Mouse (Mus musculus) liver, embryonic 16.5 days (tissue): ENCODE measurements at regions not wholly inside any gene's neighbourhood (a gene's known extent, or its start where the extent isn't known, plus 50 kb on each side); places are given as distances from the start of the nearest gene placed in this dataset.

Source experiments
- ATAC-seq: fragments of 200-750 bp; cut with Nextera tagmentation; 2 replicates; pipeline ENCODE4 v1.8.0; 2017; ENCODE audit warnings: low read depth, mild to moderate bottlenecking, moderate number of reproducible peaks, moderate library complexity
- H3K27ac ChIP-seq: fragments of 300-500 bp; sonication (generic); 2 replicates; pipeline ENCODE4 v1.5.1; 2014; ENCODE audit warnings: mild to moderate bottlenecking, low read length
- H3K27me3 ChIP-seq: fragments of 300-500 bp; sonication (generic); 2 replicates; pipeline ENCODE4 v1.6.1; 2014; ENCODE audit warnings: low read depth, low read length, mixed read lengths; ENCODE audit not compliant: control insufficient read depth, insufficient read depth
- H3K36me3 ChIP-seq: fragments of 300-500 bp; sonication (generic); 2 replicates; pipeline ENCODE4 v1.6.1; 2014; ENCODE audit warnings: mild to moderate bottlenecking; ENCODE audit not compliant: control insufficient read depth, insufficient read depth
- H3K4me1 ChIP-seq: fragments of 300-500 bp; sonication (generic); 2 replicates; pipeline ENCODE4 v1.6.1; 2014; ENCODE audit warnings: low read depth, low read length, mixed read lengths; ENCODE audit not compliant: control insufficient read depth
- H3K4me2 ChIP-seq: fragments of 300-500 bp; sonication (generic); 2 replicates; pipeline ENCODE4 v1.6.1; 2014; ENCODE audit warnings: low read depth, low read length, mixed read lengths
- H3K4me3 ChIP-seq: fragments of 300-500 bp; sonication (generic); 2 replicates; pipeline ENCODE4 v1.5.1; 2014; ENCODE audit warnings: low read depth, mild to moderate bottlenecking, low read length
- H3K9ac ChIP-seq: fragments of 300-500 bp; sonication (generic); 2 replicates; pipeline ENCODE4 v1.6.1; 2014; ENCODE audit warnings: low read depth, low read length
- H3K9me3 ChIP-seq: fragments of 300-500 bp; sonication (generic); replicated peaks from 2 replicates; pipeline ENCODE4 v1.6.1; 2016; ENCODE audit warnings: low read length; ENCODE audit not compliant: control insufficient read depth
- WGBS: fragments of 180-500 bp; shearing (Covaris S2); extraction: QIAGEN DNeasy Blood & Tissue Kit; methylation state at CpG from one replicate; pipeline ENCODE4 v1.1.7; 2014; ENCODE audit not compliant: insufficient replicate concordance; 5-methylcytosine and 5-hydroxymethylcytosine counted together

DNA sequence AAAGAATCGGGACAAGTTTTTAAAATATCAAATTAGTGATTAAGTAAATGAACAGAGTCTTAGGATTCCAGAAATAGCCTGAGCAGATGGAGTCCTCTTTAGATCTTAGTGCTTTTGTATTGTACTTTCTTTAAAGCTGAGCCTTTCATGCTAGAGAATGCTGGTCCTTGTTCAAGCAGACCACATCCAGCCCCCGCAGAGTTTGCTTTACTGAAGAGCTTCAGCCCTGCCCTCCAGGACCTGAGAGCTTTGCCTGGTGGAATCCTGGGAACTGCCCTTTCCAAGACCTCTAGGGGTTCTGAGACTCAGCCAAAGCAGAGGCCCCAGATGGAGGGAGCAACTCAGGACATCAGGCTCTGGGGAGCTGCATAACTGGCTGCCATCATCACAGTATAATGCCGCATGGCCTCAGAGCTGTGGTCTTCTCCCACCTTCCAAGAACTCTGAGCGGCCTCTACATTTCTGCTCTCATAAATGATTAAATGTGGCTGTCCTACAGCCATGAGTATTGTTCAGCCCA lies 153.6 kb upstream of the Sh3bp4 start:
- H3K4me2 ChIP-seq: no peak overlapping the region
- no peak for ATAC-seq
- H3K4me1 ChIP-seq: no peaks in the 10 kb centered on the region
- no peaks in the 10 kb centered on the region for H3K9me3 ChIP-seq
- H3K27ac ChIP-seq: no peak overlapping the region
- H3K36me3 ChIP-seq: no peaks in the 10 kb centered on the region
- H3K27me3 ChIP-seq: no peaks in the 10 kb centered on the region
- WGBS: 65% methylated on average over 4 of the region's 4 CpGs
- no peak overlapping the region for H3K4me3 ChIP-seq
- H3K9ac ChIP-seq: no peak overlapping the region

- H3K27ac ChIP-seq: no peak overlapping the region
- H3K9me3 ChIP-seq: no peaks in the 10 kb centered on the region
- no peaks in the 10 kb centered on the region for H3K36me3 ChIP-seq
- no peak overlapping the region for H3K4me2 ChIP-seq
- H3K4me3 ChIP-seq: no peak overlapping the region
- H3K9ac ChIP-seq: no peak overlapping the region
- no peak for ATAC-seq
- WGBS: 48% methylated on average over 2 of the region's 2 CpGs
- no peaks in the 10 kb centered on the region for H3K4me1 ChIP-seq
- H3K27me3 ChIP-seq: no peaks in the 10 kb centered on the region
Measured at GRCm38 (mm10) chr1:88921401-88921800, 148.8 kb upstream of the Sh3bp4 start.

GRCm38 (mm10) chr1:88923791-88924581 lies 146.2 kb upstream of the Sh3bp4 start:
- Histone ChIP-seq H3K36me3 (no peaks in the 10 kb centered on the region), H3K9me3 (no peaks in the 10 kb centered on the region; the same call in 1 of the 2 replicates), H3K4me2 (no peak overlapping the region), H3K4me1 (no peaks in the 10 kb centered on the region), H3K4me3 (no peak overlapping the region), H3K27ac (no peak overlapping the region), H3K9ac (no peak overlapping the region), H3K27me3 (no peaks in the 10 kb centered on the region)
- 50% methylated on average over 7 of the region's 7 CpGs for WGBS
- no peak for ATAC-seq

- H3K36me3 ChIP-seq: no peaks in the 10 kb centered on the region
- 79% methylated on average over 1 of the region's 1 CpGs for WGBS
- no peak overlapping the region for H3K4me2 ChIP-seq
- H3K9me3 ChIP-seq: no peaks in the 10 kb centered on the region
- no peaks in the 10 kb centered on the region for H3K27me3 ChIP-seq
- no peak for ATAC-seq
- no peaks in the 10 kb centered on the region for H3K4me1 ChIP-seq
- no peak overlapping the region for H3K4me3 ChIP-seq
- no peak overlapping the region for H3K27ac ChIP-seq
- no peak overlapping the region for H3K9ac ChIP-seq
Measured at GRCm38 (mm10) chr1:88935191-88935590, 135.0 kb upstream of the Sh3bp4 start.

DNA sequence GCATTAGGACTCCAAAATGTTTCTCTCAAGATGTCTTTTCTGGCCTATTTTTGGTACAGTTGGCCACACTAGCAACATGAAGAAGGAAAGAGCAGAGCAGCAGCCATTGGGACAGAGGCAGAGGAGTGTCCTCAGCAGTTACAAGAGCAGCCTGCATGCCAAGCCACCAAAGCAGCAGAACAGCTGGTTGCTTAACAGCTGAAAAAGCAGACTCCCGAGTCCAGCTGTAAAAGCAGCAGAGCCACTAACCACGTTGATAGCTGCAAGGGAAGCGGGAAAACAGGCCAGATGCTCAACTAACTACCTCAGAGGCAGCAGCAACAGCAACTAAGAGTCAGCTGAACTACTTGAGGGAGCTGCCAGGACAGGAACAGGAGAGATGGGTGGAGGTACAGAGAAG lies 134.4 kb upstream of the Sh3bp4 start:
- no peak for ATAC-seq
- Histone ChIP-seq H3K4me1 (no peaks in the 10 kb centered on the region), H3K4me2 (no peak overlapping the region), H3K9ac (no peak overlapping the region), H3K36me3 (no peaks in the 10 kb centered on the region), H3K27ac (no peak overlapping the region), H3K9me3 (no peaks in the 10 kb centered on the region), H3K4me3 (no peak overlapping the region), H3K27me3 (no peaks in the 10 kb centered on the region)
- 39% methylated on average over 3 of the region's 3 CpGs for WGBS

GRCm38 (mm10) chr1:88937327-88937726 lies 132.9 kb upstream of the Sh3bp4 start:
- Histone ChIP-seq H3K36me3 (no peaks in the 10 kb centered on the region), H3K9ac (no peak overlapping the region), H3K4me3 (no peak overlapping the region), H3K4me2 (no peak overlapping the region), H3K27ac (no peak overlapping the region), H3K27me3 (no peaks in the 10 kb centered on the region), H3K4me1 (no peaks in the 10 kb centered on the region), H3K9me3 (no peaks in the 10 kb centered on the region)
- no peak for ATAC-seq
- WGBS: 67% methylated on average over 1 of the region's 1 CpGs

- no peak overlapping the region for H3K4me2 ChIP-seq
- no peaks in the 10 kb centered on the region for H3K4me1 ChIP-seq
- no peaks in the 10 kb centered on the region for H3K27me3 ChIP-seq
- ATAC-seq: no peak
- no peak overlapping the region for H3K4me3 ChIP-seq
- no peaks in the 10 kb centered on the region for H3K36me3 ChIP-seq
- WGBS: 68% methylated on average over 7 of the region's 7 CpGs
- H3K27ac ChIP-seq: no peak overlapping the region
- no peak overlapping the region for H3K9ac ChIP-seq
- no peaks in the 10 kb centered on the region for H3K9me3 ChIP-seq
Measured at GRCm38 (mm10) chr1:88938458-88938857, 131.8 kb upstream of the Sh3bp4 start.

DNA sequence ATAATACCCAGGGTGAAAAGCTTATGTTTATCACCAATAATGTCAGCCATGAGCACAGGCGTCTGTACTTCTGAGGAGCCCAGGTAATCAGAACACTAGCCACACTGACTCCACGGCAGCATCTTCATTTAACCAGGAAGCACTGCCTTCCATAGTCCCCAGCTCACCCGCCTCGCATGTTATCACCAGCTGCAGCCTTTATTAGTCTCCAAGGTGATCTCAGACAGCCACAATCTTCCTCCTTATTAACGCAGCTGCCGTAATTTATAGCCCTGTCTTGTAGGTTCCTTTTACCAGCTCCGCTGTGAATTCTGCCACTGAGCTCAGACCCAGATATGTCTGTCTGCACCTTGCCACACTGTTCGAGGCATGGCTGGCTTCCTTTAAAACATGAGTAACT lies 127.2 kb upstream of the Sh3bp4 start:
- Histone ChIP-seq H3K36me3 (no peaks in the 10 kb centered on the region), H3K9me3 (no peaks in the 10 kb centered on the region), H3K27ac (no peak overlapping the region), H3K4me1 (no peaks in the 10 kb centered on the region), H3K27me3 (no peaks in the 10 kb centered on the region), H3K4me3 (no peak overlapping the region), H3K4me2 (no peak overlapping the region), H3K9ac (no peak overlapping the region)
- 30% methylated on average over 8 of the region's 8 CpGs for WGBS
- no peak for ATAC-seq

GRCm38 (mm10) chr1:88945868-88946267 lies 124.3 kb upstream of the Sh3bp4 start:
- no peak overlapping the region for H3K27ac ChIP-seq
- no peak for ATAC-seq
- no peaks in the 10 kb centered on the region for H3K9me3 ChIP-seq
- no peaks in the 10 kb centered on the region for H3K4me1 ChIP-seq
- WGBS: 64% methylated on average over 10 of the region's 10 CpGs
- no peaks in the 10 kb centered on the region for H3K27me3 ChIP-seq
- H3K4me3 ChIP-seq: no peak overlapping the region
- H3K36me3 ChIP-seq: no peaks in the 10 kb centered on the region
- H3K4me2 ChIP-seq: no peak overlapping the region
- H3K9ac ChIP-seq: no peak overlapping the region
